Mouse (Mus musculus) kidney, postnatal 25 days (tissue): ENCODE measurements at regions not wholly inside any gene's neighbourhood (a gene's known extent, or its start where the extent isn't known, plus 50 kb on each side); places are given as distances from the start of the nearest gene placed in this dataset.

Experiments used
- DNase-seq, 2 experiments: peaks; one replicate each; pipeline ENCODE4 v3.0.0; 2021; ENCODE audit warnings: mixed read lengths in 2 of 2

GRCm38 (mm10) chr3:7992322-7992721 lies 1372.1 kb upstream of the 1700008P02Rik start:
- DNase-seq: no peak

- no peak for DNase-seq
These were observed 1353.0 kb upstream of the 1700008P02Rik start for GRCm38 (mm10) chr3:7973287-7973686.

GRCm38 (mm10) chr3:7953911-7954310 lies 1333.7 kb upstream of the 1700008P02Rik start:
- no peak for DNase-seq

DNA sequence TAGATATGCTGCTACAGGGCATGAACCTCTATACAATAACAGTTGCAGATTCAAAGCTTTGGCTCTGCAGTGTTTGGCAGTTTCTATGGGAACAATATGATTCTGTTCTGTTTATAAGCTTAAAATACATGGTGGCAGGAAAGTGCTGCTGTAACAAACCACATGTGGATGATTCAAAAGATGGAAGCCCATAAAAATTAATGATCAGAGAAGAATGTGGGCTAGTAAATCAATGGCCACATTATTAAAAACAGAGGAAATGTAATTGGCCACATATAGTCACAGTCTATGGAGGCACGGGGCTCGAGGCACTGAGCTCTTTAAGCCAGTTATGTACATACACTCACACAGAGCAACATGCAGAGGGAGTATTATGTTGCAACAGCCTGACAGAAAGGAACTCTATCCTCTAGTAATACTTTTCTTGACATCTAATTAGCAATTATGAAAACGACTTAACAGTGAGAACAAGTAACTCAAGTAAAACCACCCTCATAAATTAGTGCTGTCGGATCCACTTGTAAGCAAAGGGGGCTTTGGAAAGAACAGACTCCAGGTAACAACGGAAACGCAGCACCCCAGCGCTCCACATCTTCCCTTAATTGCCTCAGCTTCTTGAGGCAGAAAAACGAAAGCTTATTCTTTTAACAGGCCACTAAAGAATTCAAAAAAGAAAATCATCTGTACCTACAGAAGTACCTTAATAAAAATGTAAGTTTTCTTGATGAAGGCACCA lies 1323.6 kb upstream of the 1700008P02Rik start:
- DNase-seq: no peak
